Mouse (Mus musculus): ENCODE measurements around the gene Efr3b.

The Efr3b gene

DNA sequence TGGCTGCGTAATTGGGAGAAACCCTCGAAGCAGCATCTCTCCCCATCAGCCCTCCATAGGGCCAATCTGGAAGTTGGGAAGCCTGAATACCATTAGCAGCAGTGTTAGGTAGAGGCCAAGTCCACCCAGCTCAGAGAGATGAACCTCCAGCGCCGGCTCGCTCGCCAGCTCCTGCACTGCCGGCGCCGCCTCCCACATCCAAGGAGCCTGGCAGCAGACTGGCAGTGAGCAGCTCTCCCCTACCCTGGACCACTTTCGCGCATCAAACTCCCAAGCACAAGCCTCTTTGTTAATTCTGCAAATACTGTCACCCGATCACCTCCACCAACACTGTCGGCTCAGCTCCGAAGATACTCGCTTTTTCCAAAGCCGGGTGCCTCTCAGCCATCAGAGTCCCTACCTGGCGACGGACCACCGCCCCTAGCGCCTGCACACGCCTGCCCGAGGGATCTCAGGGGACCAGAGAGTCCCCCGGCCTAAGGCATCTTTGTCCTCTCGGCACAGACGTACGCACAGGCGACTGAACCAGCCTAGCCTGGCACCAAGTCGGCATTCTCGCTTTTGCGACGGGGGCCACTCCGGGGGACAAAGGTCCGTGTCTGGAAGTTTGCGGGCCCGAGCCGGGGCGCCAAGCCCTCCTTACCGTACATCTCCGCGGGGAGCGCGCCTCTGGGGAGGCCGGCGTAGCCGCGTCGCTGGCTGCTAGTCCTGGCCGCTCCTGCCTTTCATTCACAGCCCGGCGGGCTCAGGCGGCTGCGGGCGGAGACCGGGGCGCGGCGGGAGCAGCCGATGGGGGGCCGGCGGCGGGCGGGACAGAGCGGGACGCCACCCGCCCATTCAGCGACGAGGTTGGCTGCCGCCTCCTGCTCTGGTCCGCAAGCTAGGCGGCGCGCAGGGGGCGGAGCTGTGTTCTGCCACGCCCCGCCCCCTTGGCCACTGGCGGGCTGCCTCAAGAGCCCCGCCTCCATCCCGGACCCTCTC lies at the start of gene Efr3b:
Gene Efr3b, minus strand, starts transcription at position 855 of the 981 bp plus-strand sequence.
- DNase-seq (ENCODE audit: low read depth, low spot score) = peak; percentile 91

DNA sequence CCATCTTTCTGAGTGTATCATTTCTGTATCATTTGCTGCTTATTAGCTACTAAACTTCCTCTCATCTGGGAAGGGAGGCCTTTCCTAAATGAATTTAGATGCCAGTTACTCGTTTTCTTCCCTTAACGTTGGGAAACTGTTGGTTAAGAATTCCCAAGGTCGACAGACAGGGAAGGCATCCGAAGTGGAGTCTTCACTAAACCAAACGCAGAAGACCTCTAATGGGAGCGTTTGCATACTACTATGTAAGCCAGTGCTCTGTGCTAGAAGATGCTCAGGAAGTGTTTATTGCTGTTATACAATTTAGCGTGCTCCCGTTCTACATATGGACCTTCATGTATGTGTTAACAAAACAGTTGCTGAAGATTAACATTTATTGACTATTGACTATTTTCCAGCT lies 44.7 kb upstream of the Efr3b start:
- no peak for DNase-seq (ENCODE audit: low read depth, low spot score)

DNA sequence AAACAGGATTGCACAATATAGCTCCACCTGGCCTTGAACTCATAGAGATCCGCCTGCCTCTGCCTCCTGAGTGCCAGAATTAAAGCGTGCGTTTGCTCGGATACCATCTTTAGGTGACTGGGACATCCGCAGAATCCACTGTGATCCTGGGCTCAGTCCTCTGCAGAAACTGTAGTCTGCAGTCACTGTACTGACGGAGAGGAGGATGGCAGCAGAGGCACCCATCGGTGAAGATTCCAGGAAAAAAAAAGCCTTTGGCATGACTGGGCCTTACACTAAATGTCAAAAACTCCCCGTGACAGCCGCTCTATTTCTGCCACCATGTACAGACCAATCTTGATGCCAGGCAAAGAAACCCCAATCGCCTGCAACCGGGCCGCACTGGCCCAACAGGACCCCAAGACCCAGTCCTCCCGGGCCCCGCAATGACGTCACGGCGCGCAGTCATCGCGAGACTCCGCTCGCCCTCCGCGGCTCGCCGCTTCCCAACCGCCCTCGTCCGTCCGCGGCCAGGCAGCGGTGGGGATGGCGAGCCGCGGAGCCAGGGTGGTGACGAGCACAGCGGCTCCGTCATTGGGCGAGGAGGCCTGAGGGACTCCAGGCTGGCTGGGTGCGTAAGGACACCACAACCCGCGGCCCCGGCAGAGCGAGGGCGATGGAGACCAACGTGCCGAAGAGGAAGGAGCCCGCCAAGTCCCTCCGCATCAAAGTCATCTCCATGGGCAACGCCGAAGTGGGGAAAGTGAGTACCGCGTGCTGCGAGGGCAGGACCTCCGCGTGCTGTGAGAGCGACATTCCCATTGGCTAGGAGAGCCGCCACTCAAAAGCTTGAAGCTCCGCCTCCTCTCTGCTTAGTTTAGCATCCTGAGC lies 43.7 kb upstream of the Efr3b start, which contains the start of gene Dnajc27:
Gene Dnajc27, plus strand, starts transcription at position 452 of the 870 bp plus-strand sequence.
- DNase-seq (ENCODE audit: low read depth, low spot score) = peak; percentile 96

DNA sequence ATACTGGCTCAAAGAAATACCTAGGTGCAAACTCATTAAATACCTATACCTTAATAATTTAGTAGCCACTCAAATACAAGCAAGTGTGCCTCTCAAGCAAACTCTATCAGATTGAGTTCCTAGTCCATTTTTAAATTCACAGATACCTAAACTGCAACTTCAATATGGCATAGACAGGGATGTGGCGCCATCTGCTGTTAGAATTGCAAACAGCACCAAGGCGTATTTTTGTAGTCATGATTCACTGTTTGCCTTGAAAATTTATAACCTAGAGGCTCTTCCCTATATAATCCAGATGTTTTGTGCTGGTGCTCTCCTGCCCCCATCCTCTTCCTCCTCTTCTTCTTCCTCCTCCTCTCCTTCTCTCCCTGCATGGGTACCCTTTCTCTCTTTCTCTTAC lies 41.6 kb upstream of the Efr3b start:
- DNase-seq (ENCODE audit: low read depth, low spot score) = peak; percentile 83

DNA sequence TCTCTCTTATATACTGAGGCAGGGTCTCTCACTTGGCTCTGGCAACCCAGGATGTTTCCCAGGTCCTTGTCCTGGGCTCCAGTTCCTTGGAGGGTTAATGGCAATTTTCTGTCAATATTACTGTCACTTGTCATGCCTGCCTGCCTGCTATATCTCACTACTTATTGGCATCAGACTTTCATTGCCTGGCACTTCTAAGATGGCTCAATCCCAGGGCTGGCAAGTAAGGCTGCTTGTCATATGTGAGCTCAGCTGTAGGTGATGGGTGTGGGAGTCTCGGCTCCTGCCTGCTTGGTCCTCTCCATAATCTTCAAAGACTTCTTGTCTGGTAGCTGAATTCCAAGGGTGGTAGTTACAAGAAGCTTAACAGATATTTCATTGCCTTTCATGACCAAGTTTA lies 39.4 kb upstream of the Efr3b start:
- DNase-seq (ENCODE audit: low read depth, low spot score) = no peak

DNA sequence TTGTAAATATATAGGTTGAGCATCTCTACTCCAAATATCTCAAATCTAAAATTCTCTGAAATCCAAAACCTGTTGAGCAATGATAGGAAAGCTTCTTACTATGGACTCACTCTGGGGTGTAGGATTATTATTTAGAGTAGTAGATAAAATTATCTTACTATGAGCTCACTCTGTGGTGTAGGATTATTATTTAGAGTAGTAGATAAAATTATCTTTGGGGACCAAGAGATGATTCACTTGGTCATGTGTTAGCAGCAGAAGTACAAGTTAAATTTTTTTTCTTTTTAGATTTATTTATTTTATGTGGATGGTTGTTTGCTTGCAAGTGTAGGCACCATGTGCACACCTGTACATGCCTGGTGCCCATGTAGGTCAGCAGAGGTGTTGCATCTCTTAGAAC lies 37.7 kb upstream of the Efr3b start:
- DNase-seq (ENCODE audit: low read depth, low spot score) = no peak

DNA sequence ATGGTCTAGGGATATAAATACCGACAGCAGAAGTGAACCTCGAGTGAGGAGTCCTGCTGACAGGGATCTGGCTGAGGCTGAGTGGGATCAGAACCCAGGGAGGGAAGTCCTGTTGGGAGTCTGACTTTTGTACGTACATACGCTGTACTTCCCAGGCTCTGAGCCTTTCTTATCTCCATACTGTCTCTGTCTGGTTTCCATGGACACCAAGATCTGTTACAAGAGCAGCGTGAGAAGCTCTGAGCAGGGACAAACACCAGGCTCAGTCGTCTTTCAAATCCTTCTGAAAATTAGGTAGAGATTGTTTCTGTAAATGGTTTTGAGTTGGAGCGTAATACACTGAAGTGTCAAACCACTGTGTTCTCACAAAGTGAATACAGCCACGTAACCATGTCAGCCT lies 36.7 kb upstream of the Efr3b start:
- DNase-seq (ENCODE audit: low read depth, low spot score) = no peak

DNA sequence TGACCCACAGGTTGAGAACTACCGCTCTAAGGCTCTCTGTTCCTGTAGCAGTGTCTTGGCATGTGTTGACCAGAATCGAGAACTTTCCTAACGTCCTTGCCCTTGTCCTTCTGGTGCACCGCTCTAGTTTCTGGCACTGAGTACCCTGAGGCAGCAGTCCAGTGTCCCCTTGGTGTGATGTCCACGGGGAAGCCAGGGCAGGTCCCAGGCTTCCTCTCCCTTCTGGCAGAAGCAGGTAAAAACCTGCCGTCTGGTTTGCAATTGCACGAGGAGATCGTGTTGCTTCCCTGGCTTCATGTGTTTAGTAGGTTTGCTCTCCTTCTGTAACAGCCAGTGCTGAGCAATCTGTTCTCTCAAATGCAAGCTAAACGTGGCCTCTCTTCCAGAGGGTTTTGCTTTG lies 33.0 kb upstream of the Efr3b start:
- DNase-seq (ENCODE audit: low read depth, low spot score) = no peak

DNA sequence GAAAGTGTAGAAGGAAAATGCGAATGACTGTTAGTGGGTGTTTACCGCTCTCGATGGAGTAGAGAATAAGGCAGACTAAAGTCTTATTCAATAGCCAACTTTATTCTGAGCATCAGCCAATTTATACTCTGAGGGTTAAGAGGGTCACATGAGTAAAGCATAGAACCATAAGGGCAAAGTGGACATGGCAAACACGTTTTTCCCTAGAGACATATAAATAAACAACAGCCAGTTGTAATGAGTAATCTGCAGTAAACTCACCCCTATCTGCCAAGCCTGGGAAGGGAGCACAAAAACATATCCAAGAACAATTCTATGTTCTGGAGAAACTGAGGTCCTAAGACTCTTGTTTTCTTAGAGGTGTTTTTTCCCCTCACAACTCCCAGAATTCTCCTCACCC lies 29.8 kb upstream of the Efr3b start:
- DNase-seq (ENCODE audit: low read depth, low spot score) = no peak

DNA sequence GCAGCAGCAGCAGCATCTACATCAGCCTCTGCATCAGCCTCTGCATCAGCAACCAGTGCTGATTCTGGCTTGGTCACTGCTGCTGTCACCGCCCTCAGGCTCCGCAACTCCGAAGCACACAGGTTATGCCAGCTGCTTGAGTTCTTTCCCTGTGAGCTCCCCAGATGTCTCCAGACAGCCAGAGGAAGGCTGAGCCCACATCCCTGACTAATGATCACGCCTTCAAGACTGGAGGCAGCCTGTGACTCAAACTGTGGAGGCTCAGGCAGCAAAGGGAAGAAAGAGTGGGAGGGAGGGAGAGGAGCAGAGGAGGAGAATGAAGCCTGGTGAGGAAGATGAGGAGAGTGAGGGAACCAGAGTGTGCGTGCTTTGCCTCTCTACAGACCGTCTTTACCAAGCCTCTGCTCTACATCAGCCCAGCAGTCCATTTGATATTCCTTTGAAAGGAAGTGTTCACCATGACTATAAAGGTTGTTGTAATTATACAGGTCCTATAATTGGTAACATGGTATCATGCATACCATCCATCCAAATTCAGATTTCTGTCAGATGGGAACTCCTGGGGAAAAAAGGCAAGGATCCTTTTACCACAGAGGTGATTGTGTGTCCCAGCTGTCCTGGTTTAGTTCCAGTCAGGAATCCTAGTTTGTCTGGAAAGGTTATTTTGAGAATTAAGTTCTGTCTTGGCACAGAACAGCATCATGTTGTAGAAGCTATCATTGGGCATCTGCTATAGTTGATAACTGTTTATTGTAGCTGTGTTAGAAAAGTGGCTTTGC lies 28.2 kb upstream of the Efr3b start:
- DNase-seq (ENCODE audit: low read depth, low spot score) = no peak

DNA sequence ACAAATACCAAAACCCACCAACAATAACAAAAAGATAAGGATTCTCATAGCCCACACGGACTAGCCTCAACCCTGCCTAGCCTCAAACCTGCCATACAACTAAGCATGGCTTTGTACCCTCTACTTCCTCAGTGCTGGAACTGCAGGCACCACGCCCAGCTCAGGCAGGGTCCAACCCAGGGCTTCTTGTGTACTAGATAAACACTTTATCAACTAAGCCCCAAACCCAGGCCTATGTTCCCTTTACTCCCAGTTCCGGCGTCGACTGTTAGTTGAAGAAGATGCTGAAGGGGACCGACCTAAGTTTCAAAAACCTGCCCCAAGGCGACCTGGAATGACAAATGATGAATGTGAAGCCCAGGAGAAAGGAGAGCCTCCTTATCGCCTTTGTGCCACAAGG lies 27.2 kb upstream of the Efr3b start:
- no peak for DNase-seq (ENCODE audit: low read depth, low spot score)

DNA sequence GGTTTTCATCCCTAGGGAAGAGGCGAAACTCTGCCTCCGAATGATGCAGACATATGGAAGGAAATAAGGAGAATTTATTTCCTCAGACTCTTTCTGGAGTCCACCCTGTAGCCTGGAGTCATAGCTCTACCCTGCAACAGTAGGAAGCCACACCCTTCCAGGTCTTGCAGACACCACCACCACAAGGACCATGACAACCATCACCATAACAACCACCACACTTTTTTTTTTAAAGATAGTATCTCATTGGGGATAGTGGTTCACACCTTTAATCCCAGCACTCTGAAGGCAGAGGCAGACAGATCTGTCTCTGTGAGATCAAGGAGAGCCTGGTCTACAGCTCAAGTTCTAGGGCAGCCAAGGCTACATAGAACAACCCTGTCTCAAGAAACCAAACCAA lies 26.8 kb upstream of the Efr3b start:
- DNase-seq (ENCODE audit: low read depth, low spot score) = no peak

DNA sequence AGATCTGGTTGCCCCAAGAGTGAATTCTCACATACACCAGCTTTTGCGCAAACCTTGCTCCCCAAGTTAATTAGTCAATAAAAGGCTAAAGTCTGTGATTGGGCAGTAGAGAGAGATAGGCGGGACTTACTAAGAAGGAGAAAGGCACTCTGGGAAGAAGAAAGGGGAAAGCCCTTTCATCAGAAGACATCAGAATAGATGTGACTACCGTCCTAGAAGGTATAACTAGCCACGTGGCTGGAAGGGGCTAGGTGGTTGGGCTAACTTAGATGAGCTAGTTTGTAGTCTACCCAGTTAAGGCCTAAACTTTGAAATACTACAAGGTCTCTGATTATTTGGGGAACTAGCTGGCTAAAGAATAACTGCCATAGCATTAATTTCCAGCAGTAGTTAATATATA lies 21.0 kb upstream of the Efr3b start:
- DNase-seq (ENCODE audit: low read depth, low spot score) = no peak

DNA sequence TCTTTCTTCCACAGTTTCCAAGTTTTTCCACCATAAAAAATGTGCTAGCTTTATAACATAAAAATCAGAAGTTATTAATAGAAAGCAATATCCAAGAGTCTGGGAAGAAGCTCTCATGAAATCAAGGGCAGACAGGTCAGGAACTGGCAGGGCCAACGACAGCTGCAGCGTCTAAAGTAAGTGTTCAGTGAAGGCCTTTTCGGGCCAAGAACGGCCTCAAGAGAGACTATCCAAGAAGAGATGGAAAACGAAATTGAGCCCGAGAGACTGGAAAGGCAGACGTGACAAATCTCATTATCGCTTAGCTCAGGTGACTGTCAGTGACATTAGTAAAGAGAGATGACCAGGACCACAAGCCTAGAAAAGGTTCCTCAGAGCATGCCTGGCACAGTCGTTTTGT lies 19.6 kb upstream of the Efr3b start:
- DNase-seq (ENCODE audit: low read depth, low spot score) = no peak

DNA sequence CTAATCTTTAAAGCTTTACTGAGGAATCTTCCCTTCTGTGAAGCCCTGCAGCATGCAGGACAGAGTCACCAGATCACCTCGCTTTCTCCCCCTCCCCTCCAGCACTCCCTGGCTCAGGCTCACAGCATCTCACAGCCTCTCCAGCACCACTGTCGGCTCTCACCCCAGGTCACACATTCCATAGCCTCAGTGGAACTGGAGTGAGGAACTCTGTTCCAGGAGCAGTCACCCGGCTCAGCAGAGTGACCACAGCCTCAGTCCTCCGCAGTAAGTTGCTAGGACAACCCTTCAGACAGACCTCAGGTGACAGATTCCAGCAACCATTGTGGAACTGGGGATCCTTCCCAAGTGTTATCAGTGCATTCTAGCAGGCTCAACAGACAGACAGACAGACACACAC lies 16.1 kb upstream of the Efr3b start:
- no peak for DNase-seq (ENCODE audit: low read depth, low spot score)

DNA sequence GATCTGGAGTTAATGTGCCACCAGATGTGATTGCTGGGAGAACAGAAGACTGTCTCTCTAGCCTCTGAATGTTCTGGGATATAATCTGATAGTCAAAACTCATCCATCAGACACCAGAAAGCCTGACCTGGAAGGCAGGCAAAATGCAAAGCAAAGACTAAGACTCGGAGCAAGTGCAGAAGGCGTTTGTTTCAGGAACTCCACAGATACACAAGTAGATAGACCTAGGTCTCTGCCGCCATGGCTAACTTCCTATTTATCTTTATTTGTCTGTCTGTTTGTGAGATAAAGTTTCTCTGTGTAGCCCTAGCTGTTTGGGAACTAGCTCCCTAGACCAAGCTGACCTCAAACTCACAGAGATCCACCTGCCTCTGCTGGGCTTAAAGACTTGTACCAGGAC lies 14.9 kb upstream of the Efr3b start:
- no peak for DNase-seq (ENCODE audit: low read depth, low spot score)

DNA sequence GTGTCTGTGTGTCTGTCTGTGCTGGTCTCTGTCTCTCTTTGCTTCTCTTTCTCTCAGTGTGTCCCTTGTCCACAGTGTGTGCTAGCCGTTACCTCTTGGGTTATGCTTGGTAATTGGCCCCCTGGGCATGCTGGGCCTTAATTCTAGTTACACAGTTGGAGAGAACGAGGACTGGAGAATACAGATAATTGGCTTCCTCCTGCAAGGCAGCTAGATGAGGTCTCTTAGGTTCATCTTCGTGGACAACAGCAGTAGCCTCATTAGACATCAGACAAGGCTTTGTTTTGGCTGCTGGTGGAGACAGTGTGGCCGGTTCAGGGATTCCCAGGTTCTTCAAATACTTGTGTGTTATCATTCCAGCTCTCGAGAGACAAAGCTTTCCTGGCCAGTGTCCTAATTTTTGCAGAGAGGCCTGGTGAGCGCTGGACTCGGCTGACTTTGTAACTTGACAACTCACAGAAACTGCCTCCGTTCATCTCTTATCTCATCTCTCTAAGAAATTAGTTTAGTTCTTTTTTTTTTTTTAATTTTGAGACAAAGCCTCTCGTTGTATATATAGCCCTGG lies 12.2 kb upstream of the Efr3b start:
- DNase-seq (ENCODE audit: low read depth, low spot score) = no peak

DNA sequence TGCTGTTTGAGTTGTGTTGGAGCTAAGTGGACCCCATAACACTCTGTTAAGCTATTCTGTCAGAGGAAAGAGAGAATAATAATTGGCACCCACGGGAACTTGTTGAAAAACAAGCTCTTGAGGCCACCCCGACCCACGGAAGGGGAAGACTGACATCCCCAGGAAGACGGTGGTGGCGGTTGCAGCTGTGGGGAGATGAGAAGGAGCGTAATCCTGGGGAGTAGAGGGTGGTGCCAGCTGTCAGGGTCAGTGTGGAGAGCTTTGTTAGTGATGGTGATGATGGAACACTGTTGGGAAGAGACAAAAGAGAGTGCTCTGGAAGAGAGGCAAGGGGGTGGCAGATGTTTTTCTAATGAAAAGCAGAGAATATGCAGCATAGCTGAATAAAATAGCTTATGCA lies 9.3 kb upstream of the Efr3b start:
- no peak for DNase-seq (ENCODE audit: low read depth, low spot score)

DNA sequence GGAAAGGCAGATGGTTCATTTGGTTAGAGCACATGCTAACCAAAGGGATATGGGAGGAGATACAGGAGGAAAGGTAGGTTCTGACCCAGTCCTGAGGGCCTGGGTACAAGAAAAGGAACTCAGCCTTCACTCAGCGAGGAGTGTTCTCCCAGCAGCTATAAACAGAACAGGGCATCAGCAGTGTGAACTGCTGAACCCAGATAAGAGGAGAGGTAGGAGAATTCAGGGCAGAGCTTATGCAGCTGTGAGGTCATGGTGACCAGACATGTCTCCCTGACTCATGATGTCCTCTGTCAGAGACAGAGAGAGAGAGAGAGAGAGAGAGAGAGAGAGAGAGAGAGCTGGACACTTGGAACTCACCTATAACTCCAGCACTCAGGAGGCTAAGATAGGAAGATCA lies 7.3 kb upstream of the Efr3b start:
- DNase-seq (ENCODE audit: low read depth, low spot score) = no peak

DNA sequence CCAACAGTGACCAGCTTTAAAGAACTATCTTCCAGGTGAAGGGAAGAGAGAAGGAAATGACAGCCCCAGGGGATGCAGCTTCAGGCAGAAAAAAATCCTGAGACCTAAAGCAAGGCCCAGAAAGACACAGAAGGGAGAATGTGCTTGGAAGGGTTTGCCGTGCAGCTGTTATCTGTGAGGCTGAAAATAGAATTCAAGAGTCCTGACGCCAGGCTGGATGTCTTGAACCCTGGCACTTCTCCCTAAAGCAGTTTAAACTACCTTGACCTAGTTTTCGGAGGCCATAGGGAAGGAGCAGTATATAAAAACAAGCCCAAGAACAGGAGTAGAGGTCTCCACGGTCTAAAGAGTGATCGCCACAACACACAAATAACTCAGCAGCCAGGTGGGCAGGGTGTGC lies 3.7 kb upstream of the Efr3b start:
- DNase-seq (ENCODE audit: low read depth, low spot score) = no peak

DNA sequence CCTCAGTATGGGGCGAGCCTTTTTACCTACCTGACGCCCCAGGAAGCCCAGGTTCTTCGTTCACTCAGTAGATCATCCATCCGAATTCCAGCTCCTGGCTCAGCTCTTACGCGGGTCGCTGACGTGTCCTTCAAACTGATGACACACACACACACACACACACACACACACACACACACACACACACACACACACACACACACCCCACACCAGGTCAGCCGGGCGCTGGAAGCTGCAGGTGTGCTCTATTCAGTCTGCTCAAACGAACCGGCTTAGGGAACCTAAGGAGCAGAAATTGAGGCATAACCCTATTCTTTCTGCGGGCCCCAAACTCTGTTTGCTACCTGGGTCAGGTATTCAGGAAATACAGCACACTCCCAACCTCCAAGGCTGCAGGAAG lies 331 bp upstream of the Efr3b start:
- no peak for DNase-seq (ENCODE audit: low read depth, low spot score)

Data from mesoderm, embryonic 11.5 days (tissue).